ENCODE assay signal across 8 mouse cellular contexts in genomic region chr15:80225208-80225607, GRCm38 (mm10). TPM values are rescaled to one million over a fixed set of nuclear protein-coding genes. Genes with fewer than 3 reads are reported as not detected.
DNase-seq lines count a peak whose midpoint lies in the region; ATAC-seq and TF ChIP-seq lines count a peak whose summit lies in the region.

No protein-coding gene starts in this region.

- peak; percentile 49; the same call in 1 of the 2 replicates for ATAC-seq in kidney, embryonic 16.5 days (ENCODE audit: low FRiP score, low TSS enrichment)
- no peak for ATAC-seq in lung, embryonic 14.5 days (ENCODE audit: insufficient read depth)

- no peaks in the 10 kb centered on the region for H3K27me3 ChIP-seq in kidney, embryonic 16.5 days (ENCODE audit: insufficient read depth, low read length)
- no peaks in the 10 kb centered on the region for H3K27me3 ChIP-seq in lung, embryonic 14.5 days (ENCODE audit: insufficient read depth, low read length)

- H3K9ac ChIP-seq in ES-E14 (ENCODE audit: insufficient read depth, low read depth, low read length, poor library complexity, severe bottlenecking): no peak overlapping the region; the same call in 1 of the 2 replicates
- H3K9ac ChIP-seq in kidney, embryonic 16.5 days (replicated peaks; ENCODE audit: low read length): no peak overlapping the region; the same call in 1 of the 2 replicates
- no peak overlapping the region for H3K9ac ChIP-seq in lung, embryonic 14.5 days

- DNase-seq in 3134 (ENCODE audit: extremely low read depth, insufficient read length, low spot score) (peak; percentile 72), ES-E14 (ENCODE audit: low read depth, low spot score) (peak; percentile 84)
- peak; percentile 74 for DNase-seq in cerebellum, adult 11-12 months
- DNase-seq in gastrocnemius, adult 8-10 months (ENCODE audit: low spot score in 2 of 2): peak; percentile 26 to 41
- peak; percentile 79 for DNase-seq in lung, embryonic 14.5 days
- peak; percentile 81 for DNase-seq in retina, postnatal 1 day
- peak; percentile 96 for DNase-seq in thymus, postnatal 4 days

- in situ Hi-C loops in ES-E14 (cut with MboI; ENCODE audit: low sequenced_read_pairs in 2 of 2, unreplicated experiment in 2 of 2): loop anchor here in 1 of 2 experiments (10.0 kb wide), 1 partner anchor 110 kb away; no protein-coding TSS in a partner anchor

- 28% methylated on average over 9 of the region's 9 CpGs for WGBS in kidney, embryonic 16.5 days
- WGBS in lung, embryonic 14.5 days: 24% methylated on average over 9 of the region's 9 CpGs

- H3K36me3 ChIP-seq in ES-E14 (ENCODE audit: control insufficient read depth, insufficient read depth, low read length, poor library complexity, severe bottlenecking): no peaks in the 10 kb centered on the region
- no peaks in the 10 kb centered on the region for H3K36me3 ChIP-seq in kidney, embryonic 16.5 days (ENCODE audit: insufficient read depth, low read length)
- no peaks in the 10 kb centered on the region for H3K36me3 ChIP-seq in lung, embryonic 14.5 days (ENCODE audit: insufficient read depth)

- no peaks in the 10 kb centered on the region for H3K9me3 ChIP-seq in ES-E14 (ENCODE audit: control insufficient read depth, insufficient read depth, low read depth, low read length)
- no peaks in the 10 kb centered on the region for H3K9me3 ChIP-seq in kidney, embryonic 16.5 days (ENCODE audit: low read length)
- no peaks in the 10 kb centered on the region for H3K9me3 ChIP-seq in lung, embryonic 14.5 days (ENCODE audit: low read depth, low read length)

- peaks cover 5 to 9% of the 10 kb centered on the region in 2 experiments; a peak in 1 of 4 replicates for H3K4me1 ChIP-seq in ES-E14 (ENCODE audit: control insufficient read depth in 2 of 2, insufficient read depth in 2 of 2, low read length in 2 of 2, poor library complexity in 1 of 2)
- no peaks in the 10 kb centered on the region for H3K4me1 ChIP-seq in kidney, embryonic 16.5 days (ENCODE audit: insufficient read depth, low read length)
- no peaks in the 10 kb centered on the region for H3K4me1 ChIP-seq in lung, embryonic 14.5 days (ENCODE audit: insufficient read depth)

- H3K4me3 ChIP-seq in ES-E14 (ENCODE audit: insufficient read depth in 1 of 2, low read depth in 1 of 2, low read length in 2 of 2, poor library complexity in 1 of 2, severe bottlenecking in 1 of 2): no peak overlapping the region
- H3K4me3 ChIP-seq in kidney, embryonic 16.5 days (ENCODE audit: low read length): no peak overlapping the region
- no peak overlapping the region for H3K4me3 ChIP-seq in lung, embryonic 14.5 days (ENCODE audit: low read depth, low read length)

- H3K4me2 ChIP-seq in kidney, embryonic 16.5 days (replicated peaks; ENCODE audit: low read depth, low read length): no peak overlapping the region
- no peak overlapping the region for H3K4me2 ChIP-seq in lung, embryonic 14.5 days

- H3K27ac ChIP-seq in ES-E14 (ENCODE audit: insufficient read depth, low read depth, low read length, poor library complexity, severe bottlenecking): no peak overlapping the region
- no peak overlapping the region for H3K27ac ChIP-seq in kidney, embryonic 16.5 days (ENCODE audit: low read length)
- no peak overlapping the region for H3K27ac ChIP-seq in lung, embryonic 14.5 days (ENCODE audit: low read depth)

- peak; percentile 93 for TF ChIP-seq CTCF in lung, embryonic 14.5 days (IDR thresholded peaks at IDR 0.05; ENCODE audit: low read depth)

TF ChIP-seq in ES-E14, 5 proteins besides CTCF, POLR2A, EP300 and RAD21:
- TF ChIP-seq HCFC1 (IDR thresholded peaks at IDR 0.05; ENCODE audit: borderline replicate concordance, insufficient read depth, low read length): no peak
- TF ChIP-seq ZC3H11A (IDR thresholded peaks at IDR 0.05; ENCODE audit: borderline replicate concordance, low read depth, low read length): no peak
- no peak for TF ChIP-seq CHD2 (IDR thresholded peaks at IDR 0.05; ENCODE audit: low read depth, low read length)

RNA-seq across cellular contexts. Expression of gene Mief1, which starts 8.6 kb away (rescaled TPM):
- total RNA-seq in ES-E14 (2012; rRNA removed): 47.9 and 57.7 TPM in 2 replicates
- total RNA-seq in gastrocnemius, adult 8-10 months (2022): 10 to 100 TPM; 25.6 to 28.6 (median 26.4) TPM
- 36.3 and 38.1 TPM in 2 replicates for polyA plus RNA-seq in kidney, embryonic 16.5 days (2015; fragmentation: Nextera tagmentation; extraction: Ambion mirVana)
- 31.7 and 32.9 TPM in 2 replicates for polyA plus RNA-seq in lung, embryonic 14.5 days (2014; fragmentation: Nextera tagmentation; extraction: Ambion mirVana)

RNA-seq across cellular contexts. Expression of gene AC140267.1, which starts 10.4 kb away (rescaled TPM):
- not detected in 2 replicates for total RNA-seq in ES-E14 (2012; rRNA removed)
- 10 to 100 TPM in 2 of 4 experiments, 1 to 10 TPM in 2; 3.3 to 22.6 (median 9.7) TPM for total RNA-seq in gastrocnemius, adult 8-10 months (2022)
- 3.3 TPM in 1 of 2 replicates, not detected in the other for polyA plus RNA-seq in kidney, embryonic 16.5 days (2015; fragmentation: Nextera tagmentation; extraction: Ambion mirVana)
- not detected in 2 replicates for polyA plus RNA-seq in lung, embryonic 14.5 days (2014; fragmentation: Nextera tagmentation; extraction: Ambion mirVana)

RNA-seq across cellular contexts. Expression of gene Atf4, which starts 29.8 kb away (rescaled TPM):
- total RNA-seq in ES-E14 (2012; rRNA removed): 208 and 250 TPM in 2 replicates
- total RNA-seq in gastrocnemius, adult 8-10 months (2022): 100 to 1,000 TPM; 130 to 146 (median 141) TPM
- 127 and 132 TPM in 2 replicates for polyA plus RNA-seq in kidney, embryonic 16.5 days (2015; fragmentation: Nextera tagmentation; extraction: Ambion mirVana)
- polyA plus RNA-seq in lung, embryonic 14.5 days (2014; fragmentation: Nextera tagmentation; extraction: Ambion mirVana): 115 and 136 TPM in 2 replicates

RNA-seq across cellular contexts. Expression of gene Rps19bp1, which starts 38.9 kb away (rescaled TPM):
- total RNA-seq in ES-E14 (2012; rRNA removed): 39.1 and 59.4 TPM in 2 replicates
- total RNA-seq in gastrocnemius, adult 8-10 months (2022): 10 to 100 TPM; 12.2 to 15.4 (median 12.8) TPM
- 48.5 and 50.8 TPM in 2 replicates for polyA plus RNA-seq in kidney, embryonic 16.5 days (2015; fragmentation: Nextera tagmentation; extraction: Ambion mirVana)
- 56.4 and 61.0 TPM in 2 replicates for polyA plus RNA-seq in lung, embryonic 14.5 days (2014; fragmentation: Nextera tagmentation; extraction: Ambion mirVana)

RNA-seq across cellular contexts. Expression of gene Mgat3, which starts 51.7 kb away (rescaled TPM):
- 7.9 and 8.5 TPM in 2 replicates for total RNA-seq in ES-E14 (2012; rRNA removed)
- total RNA-seq in gastrocnemius, adult 8-10 months (2022): 1 to 10 TPM in 1 of 4 experiments, under 1 TPM in 3; 0.29 to 1.1 (median 0.75) TPM
- polyA plus RNA-seq in kidney, embryonic 16.5 days (2015; fragmentation: Nextera tagmentation; extraction: Ambion mirVana): 9.4 and 9.5 TPM in 2 replicates
- polyA plus RNA-seq in lung, embryonic 14.5 days (2014; fragmentation: Nextera tagmentation; extraction: Ambion mirVana): 6.1 and 7.7 TPM in 2 replicates

Comparison
In these comparisons a context has a peak if more than half of its experiments do, and no peak if none do; other contexts are left out.
1. DNase-seq: peak in every context shown above with its lines; median percentile 96 in thymus, postnatal 4 days; 84 in ES-E14; 81 in retina, postnatal 1 day; 79 in lung, embryonic 14.5 days; 74 in cerebellum, adult 11-12 months; 72 in 3134; 34 in gastrocnemius, adult 8-10 months.